Mouse (Mus musculus) thymus, adult 18-20 months (tissue): ENCODE results near the gene Cenpp.

Experiments
- DNase-seq, 2 experiments: peaks; one replicate each; pipeline ENCODE4 v3.0.0; 2022; ENCODE audit warnings: mixed read lengths in 2 of 2

The Cenpp gene

DNA sequence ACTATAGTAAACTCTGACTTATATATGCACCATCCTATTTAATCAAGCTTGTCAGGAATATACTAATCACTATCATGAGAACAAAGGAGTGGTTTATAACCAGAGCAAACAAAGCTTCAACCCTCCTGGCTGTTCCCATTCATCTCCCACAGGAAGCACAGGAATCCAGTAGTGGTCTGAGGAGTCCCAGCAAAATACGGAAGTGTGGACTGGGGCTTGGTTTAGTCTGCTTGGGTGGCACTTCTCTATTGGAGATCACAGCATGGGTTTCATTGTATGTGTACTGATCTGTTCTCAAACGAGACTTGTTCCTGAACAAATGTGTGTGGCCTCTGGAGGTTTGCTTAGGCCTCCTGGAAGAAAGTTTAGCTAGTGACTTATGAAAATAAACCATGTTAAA, 133.8 kb downstream of the Cenpp start:
- no peak for DNase-seq

DNA sequence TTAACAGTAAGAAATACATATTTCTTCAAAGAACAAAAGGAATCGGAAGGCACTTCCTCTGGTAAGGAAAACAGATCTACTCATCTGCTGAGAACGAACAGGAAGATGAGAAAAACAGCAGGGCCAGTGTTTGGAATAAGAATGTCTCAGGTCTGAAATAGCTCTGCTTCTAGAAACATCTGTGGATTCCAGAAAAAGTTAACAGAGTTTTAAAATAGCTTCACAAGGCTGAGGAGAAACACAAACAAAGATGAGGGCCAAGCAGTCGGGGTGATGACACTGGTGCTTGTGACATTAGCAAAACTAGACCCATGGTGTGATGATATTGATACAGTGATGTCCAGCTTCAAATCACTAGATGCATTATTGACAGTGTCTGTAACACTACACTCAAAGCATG, 145.4 kb downstream of the Cenpp start:
- no peak for DNase-seq

DNA sequence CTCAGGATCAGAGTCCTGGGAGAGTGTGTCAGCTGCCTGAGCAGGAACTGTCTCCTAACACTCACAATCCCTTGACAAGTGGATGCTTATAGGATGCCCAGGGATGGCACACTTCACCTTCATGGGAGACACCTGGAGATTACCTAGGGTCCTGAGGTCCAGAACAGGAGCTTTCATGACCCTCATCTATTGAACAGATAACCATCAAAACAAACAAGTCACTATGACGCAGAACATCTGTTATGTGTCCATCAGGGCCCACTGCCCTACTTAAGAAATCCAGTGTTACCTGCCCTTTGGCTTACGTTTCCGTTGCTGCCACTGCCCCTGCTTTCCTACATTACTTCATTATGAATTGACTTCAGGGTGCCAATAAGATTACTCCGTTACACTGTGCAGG, 146.8 kb downstream of the Cenpp start:
- no peak for DNase-seq

DNA sequence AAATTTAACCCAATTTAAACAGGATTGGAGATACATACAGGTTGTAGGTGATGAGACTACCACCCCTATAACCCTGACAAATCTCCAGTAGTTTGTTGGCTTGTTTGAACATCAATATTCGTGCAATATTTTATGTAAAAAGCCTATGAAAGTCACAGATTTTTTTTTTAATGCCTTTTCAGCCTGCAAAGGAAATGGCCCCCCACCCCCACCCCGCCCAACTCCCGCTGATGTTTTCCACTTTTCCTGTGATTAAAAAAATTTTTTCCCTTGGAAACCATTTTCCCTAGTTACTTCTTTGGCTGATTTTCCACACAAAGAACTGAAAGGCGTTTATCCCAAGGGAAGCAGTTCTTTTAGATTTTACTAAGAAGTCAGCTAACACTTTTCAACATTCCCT, 148.1 kb downstream of the Cenpp start, which contains the start of gene Ecm2:
Gene Ecm2 (plus strand): TSS at position 301 of the 400 bp plus-strand sequence.
- DNase-seq: no peak

DNA sequence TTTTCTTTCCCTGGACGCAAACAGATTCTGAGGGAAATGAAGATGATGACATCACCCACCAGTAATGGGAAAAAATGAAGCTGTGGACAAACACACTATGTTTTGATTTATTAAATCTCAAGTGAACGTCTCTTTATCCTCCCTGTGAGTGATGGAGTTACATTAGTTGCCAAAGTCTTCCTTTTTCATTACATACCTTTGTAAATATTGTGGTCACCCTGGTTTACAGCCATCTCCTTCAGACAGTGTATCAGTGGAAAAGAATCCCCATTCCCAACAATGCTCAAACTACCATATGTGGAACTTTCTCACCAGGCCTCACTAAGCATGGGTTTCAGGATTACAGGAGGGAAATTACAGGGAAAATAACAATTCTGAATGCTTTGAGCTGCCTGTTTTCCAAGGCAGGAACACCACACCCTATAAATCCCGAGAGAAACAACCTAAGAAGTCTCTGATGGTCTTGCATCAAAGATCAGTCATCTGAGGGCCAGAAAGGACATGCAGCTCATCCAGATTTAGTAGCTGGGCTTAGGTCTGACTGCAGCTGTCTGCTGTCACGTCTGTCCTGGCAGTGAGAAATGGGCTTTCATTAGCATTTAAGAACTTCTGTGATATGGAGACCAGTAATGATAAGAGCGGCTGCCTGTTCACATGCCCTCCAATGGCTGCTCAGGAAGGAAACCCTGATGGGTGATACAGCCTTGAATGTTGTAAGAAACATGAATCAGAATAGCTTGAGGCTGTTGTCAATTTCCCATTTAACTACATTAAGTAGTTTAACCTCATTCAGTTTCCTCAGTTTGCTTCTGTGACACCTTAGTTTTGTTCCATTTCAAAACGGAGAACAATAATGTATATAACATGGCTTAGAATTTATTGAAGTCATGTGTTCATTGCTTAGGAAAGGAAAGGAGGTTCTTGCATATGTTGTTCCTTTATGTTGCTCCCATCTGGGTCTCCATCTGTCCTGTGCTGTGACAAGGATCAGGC, 159.9 kb downstream of the Cenpp start, which contains the start of gene Tes3-ps:
Gene Tes3-ps (plus strand): TSS at position 943 of the 993 bp plus-strand sequence.
- DNase-seq: no peak

DNA sequence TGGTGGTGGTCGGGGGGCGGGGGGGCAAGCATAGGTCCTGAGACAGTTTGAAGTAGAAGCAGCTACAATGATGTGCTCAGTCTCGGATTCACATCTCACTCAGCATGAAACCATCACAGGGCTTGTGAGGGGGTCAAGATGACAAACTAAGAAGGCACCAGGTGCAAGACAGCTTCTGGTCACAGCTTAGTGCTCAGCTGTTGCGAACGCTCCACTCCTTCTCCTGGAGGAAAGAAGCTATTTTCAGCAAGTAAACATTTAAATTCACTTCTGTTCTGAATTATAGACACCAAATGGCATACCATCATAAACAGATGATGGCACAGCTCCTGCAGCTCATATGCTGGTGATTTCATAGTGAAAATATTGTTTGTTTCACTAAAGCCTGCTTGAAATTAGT, 167.2 kb downstream of the Cenpp start:
- DNase-seq: no peak

DNA sequence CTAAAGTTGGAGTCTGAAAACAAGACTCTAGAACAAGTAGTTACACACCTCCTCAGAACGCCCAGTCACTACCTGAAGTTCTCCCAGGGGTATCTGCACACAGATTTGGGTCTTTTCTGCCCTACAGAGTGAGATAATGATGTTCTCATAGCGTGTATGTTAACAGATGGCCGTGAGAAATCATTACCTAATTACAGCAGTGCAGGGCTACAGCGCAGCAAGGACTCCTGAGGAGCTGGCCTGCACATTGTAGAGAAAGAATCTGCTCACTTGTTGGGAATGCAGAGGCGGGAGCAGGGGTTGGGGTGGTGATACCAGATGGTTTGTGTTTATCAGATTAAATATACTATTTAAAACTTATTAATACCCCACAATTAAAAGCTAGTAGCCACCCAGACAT, 172.0 kb downstream of the Cenpp start:
- no peak for DNase-seq

DNA sequence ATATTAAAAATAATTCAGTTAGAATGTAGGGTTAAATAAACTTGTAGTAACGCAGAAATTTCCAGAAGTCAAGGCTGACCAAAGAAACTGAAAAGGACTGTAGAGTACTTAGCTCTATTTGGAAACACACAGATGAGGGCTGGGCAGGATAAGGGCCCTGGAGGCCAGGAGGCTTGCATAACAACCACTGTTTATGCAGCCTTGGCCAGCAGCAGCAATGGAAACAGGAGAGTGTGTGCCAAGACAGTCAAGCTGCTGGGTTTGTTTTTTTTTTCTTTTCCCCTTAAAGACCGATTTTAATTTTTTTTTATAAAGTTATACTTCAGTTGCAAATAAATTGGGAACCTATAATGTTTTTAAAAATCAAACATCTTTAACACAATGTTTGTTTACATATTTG, 172.5 kb downstream of the Cenpp start:
- DNase-seq: peak in 1 of 2 experiments; percentile 4

DNA sequence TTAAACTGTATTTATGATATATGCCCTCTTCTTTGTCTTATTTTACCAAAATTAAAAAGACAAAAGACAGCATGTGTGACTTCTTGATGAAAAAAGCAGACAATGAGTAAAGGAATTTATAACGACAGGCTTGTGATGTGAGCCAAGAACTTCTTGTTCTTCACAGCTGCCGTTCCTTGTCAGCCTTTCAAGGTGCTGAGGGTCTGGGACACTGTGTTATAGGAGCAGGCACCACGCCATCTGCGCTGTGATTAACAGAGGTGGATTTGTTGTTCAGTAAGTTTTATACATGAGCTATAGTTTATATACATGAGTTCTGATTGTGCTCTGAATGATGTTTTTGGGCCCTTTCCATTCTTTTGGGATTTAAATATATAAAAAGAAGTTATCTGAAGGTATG, 173.2 kb downstream of the Cenpp start:
- no peak for DNase-seq

DNA sequence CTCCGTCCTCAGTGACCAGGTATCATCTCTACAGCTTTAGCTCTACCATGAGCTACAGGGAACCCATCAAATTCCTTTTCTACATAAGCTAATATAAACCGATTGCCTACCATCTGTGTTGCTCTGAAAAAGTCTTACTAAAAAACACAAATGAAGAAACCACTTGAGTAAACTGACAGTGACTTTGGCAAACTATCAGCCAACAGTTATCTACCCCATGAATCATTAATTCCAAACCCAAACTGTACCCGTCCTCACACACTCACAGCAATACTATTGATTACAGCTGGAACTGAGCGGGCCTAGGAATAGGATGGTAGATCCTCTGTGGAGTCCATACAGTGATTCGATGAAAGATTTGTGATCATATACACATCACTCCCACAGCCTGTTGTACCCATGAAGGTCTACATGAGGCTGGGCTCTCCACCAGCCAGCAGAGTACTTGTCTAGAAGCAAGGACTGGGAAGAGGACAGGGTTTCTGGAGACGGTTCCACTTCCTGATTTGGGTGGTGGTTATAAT, 173.7 kb downstream of the Cenpp start:
- no peak for DNase-seq

DNA sequence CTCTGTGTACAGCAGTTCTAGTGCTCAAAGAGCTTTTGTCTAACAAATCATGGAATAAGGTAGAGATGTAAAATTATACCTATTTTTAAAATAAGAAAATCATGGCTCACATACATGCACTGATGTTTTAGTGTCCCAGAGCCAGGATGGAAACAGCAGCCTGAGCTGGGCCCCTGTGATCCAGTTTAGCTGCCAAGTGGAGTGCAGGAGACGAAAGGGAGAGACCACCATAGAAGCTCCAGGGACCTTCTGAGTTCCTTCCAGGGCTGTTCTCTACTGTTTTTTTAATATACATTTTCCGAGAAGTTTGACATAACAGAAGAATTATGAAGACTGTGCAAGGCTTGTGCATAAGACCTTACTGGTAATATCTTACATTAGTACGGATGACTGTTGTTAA, 174.7 kb downstream of the Cenpp start:
- DNase-seq: no peak

DNA sequence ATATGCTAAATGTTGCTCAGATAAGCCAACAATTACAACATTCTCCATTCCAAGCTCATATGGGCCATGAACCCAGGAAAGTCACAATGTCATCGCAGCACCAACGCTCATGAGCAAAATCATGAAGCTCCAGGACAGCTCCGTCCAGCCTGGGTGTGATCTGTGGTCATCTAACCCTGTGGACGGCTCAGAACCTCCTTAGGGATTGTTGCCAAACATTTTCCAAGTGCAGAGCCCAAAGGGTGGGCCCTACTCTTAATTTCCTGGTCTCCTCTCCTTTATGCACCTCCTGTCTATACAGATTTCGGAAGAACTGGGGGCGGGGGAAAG, 179.9 kb downstream of the Cenpp start:
- DNase-seq: no peak

DNA sequence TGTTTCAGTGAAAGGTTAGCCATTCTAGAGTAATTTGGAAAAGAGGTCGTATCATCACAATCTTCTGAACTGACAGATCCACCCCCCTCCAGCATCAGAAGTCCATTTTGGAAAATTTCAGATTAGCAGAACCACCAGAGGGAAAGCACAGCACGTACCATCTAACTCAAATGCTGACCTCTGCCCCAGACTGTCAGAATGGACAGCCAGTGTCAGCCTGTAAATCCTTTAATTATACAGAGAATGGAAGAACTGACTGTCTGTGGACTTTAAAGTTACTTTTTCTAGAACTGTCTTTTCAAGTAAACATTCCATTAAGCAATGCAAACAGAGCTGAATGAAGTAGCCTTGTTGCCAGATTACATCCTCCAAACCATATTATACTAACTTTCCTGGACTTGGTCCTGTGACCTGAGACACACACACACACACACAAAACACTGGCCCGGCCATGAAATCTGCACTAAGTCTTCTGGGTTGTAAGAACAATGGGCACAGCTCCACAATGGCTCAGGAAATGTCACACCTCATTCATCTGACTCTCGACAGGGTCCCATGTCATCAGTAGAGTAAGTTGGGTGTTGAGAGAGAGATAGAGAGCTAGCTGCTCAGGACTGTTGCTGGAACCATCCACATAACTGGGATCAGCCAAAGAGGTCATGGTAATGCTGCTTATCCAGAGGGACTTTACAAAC, 180.5 kb downstream of the Cenpp start:
- no peak for DNase-seq

DNA sequence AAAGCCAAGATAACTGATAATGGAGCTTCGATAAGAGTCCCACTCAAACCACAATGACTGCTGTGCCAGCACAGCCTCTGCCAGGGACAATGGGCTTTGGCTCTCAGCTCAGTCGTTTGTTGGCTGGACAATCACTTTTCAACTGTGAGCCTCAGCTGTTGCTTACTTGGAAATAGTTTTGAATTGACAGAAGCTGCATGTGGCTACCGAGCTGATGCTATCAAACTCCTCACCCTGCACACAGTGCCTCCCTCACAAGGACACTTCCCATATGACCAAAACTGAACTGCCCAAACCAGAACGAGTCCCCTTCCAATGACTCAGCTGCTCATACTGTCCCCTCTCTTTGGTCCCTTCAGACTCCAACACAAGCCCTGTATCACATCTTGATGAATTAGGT, 181.8 kb downstream of the Cenpp start:
- no peak for DNase-seq

DNA sequence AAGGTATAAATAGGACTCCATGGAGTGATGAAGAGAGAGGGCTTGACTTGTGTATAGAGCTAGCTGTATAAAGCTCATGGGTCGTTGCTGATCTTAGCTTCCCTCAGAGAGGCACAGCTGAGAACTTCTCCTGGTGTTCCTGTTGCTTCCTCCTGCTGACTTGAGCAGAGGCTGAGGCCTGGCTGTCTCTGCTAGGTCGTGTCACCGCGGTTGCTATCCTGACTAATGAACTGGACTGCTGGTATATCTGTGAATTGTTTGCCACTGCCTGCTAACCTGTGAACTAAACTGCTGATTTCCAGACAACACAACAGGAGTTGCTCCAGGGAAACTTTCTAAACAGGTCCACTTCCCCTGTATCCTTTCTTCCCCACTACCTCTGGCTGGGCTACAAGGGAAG, 182.3 kb downstream of the Cenpp start:
- DNase-seq: no peak

DNA sequence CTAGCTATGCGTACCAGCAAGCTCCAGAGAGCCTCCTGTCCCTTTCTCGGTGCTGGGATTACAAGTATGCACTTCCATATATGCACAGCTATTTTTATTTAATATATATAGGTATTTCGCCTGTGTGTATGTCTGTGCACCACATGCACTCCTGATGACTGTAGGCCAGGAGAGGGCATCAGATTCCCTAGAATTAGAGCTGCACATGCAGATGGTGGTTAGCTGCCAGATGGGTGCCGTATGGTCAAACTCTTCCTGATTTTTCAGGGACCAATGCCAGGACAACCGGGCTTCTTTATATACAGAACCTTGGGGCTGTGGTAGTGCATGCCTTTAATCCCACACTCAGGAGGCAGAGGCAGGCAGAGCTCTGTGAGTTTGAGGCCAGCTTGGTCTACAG, 183.6 kb downstream of the Cenpp start:
- DNase-seq: no peak

DNA sequence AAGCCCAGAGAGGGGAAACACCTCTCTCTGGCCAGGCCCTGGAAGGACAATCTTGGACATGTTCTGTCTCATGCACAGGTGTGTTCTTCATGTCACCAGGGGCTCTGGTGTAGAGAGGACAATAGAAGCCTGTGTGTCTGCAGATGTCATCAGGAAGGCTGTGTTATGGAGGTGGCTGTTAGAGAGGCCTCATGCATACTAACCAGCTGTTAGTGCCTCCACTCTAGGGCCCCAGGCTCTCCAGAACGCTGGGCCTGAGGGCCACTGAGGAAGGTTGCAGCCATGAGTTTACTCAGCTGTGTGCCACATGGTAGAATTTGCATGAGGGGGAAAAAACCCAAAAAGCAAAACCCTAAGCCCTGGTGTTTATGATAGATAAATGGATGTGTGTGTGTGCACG, 185.0 kb downstream of the Cenpp start:
- no peak for DNase-seq

DNA sequence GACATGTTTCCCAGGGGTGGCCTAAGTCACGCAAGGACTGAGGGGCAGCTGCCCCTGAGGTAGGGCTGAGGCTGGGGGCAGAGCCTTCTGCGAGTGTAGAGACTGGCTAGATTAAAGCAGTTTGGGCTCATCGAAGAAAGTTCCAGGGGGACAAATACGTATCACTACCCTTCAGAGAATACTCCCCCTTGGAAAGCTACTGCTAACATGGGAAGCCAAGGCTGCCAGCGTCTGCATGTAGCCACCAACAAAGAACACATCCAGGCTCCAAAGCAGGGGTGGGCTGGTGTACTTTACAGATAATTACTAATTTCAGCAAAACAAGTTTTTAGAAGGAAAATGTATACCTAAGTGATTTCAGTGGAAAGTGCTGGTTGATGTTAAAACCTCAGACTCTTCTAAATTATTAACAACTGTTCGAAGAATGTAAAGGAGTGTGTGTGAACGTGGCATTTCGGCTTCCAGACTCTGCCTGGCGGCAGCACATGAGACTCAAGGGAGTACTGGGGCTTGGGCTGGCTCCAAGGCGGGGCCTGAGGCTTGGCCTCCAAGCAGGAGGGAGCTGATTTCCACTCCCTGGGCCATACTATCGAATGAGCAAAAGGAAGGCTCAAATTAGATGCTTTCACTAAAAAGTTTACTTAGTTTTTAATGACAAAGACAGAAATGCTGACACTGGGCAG, 186.1 kb downstream of the Cenpp start:
- no peak for DNase-seq

DNA sequence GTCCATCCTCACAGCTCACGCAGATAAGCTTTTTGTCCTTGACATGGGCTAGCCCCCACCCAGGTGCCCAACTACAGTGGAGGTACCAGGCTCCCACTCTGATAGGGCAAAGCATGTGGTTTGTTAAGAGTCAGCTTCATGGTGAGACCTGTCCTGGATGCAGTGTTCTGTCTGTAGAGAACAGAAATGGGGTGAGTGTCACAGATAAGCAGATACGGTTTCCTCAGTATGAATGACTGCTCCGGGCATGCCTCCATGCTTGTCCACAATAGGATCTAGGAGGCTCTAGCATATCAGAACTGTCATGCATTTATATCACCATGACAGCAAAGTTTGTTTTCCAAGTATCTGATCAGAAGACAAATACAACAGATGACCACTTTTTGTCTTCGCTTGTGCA, 186.7 kb downstream of the Cenpp start:
- DNase-seq: no peak

DNA sequence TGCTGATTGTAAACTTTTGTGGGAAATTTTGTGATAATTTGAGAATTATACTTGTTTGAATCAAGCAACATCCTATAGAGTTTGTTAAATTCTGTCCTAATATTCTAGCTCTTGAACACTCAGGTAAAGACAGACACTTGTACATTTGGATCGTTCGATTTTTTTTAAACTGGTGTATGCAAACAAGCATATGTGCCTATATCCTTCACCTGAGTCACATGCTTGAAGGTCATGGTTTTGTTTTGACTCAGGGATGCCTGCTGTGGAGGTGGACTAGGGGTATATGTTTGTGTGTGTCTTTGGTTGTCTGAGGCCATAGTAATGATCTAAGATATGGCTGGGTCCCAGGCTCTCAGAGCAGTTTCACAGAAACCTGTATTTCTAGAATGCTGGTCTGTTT, 189.7 kb downstream of the Cenpp start:
- no peak for DNase-seq

DNA sequence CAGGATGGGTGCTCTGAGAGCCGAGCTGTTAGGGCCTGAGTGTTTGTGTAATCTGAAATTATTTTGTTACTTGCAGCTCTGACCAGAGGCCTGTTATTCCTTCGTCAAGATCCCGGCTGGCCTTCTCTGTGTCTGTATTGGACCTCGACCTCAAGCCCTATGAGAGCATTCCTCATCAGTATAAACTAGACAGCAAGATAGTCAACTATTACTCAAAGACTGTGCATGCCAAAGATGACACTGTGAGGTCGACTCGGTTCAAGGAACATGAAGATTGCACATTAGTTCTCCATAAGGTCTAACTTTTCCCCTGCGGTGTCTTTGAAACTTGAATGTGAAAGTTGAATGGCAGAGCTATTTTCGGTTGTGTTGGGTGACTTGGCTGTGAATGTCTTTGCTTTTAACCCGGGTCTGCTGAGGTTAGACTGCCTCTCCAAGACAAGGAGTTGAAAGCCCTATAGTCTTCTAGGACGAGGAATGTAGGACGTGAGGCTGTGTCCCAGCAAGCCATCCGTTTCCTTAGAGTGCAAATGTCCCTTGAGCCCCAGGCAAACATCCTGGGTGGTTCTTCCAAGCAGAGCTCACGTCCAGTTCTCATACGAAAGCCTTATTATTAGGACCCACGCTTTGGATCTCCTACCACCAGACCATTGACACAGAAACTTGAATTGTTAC, 191.0 kb downstream of the Cenpp start:
- DNase-seq: no peak

DNA sequence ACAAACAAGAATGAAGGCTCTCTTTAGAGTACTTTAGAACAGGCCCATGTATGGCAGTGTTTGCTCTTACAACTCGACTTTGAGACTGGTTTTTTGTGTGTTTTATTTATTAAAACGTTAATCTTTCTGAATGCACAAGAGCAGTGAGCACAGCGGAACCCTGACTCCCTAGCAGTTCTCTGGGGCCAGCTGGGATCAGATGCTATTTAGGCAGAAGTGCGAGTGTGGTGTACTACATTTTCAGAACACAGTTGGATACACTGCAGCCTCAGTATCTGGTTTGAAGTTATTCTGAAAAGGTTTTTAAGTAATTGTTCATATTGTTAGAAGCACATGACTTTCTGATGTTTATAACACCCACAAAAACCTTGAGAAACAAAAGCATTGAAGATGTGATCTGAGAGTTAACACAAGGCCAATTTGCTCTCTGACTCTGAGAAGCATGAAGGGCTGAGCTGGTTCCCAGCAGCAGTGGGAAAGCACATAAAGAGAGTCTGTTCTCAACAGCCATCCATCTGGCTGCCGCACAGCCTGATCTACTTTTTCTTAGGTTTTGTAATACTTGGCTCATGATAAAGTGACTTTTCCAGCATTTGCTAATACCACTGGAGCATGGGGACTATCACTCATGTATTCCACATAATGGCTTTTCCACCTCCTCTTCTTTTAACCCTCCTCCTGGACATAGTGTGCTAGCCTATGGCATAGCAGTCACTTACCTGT, 191.7 kb downstream of the Cenpp start:
- DNase-seq: no peak
